Mouse (Mus musculus): ENCODE results near the gene Nbr1. TPM values are rescaled to one million over a fixed set of nuclear protein-coding genes. Genes with fewer than 3 reads are reported as not detected.
A peak's percentile ranks its signal among the peaks of the same experiment; 100 is the strongest.
"Not testable (repeated sequence)": the region's sequence is repeated elsewhere in the genome, so short reads cannot be mapped to it uniquely, and the experiment has no call there.

Nbr1 gene
- polyA plus RNA-seq, 1 experiment from 2014 or later, result 98.4 TPM

- Histone ChIP-seq H3K4me2 (ENCODE audit: low read length) (no peak overlapping the region), H3K9me3 (replicated peaks; ENCODE audit: control insufficient read depth, low read length, poor library complexity, severe bottlenecking) (no peaks in the 10 kb centered on the region), H3K27ac (ENCODE audit: low read length) (no peak overlapping the region), H3K36me3 (ENCODE audit: control insufficient read depth, insufficient read depth, low read length) (0 out of 2 replicates have a peak, but pooled peaks cover 4% of the 10 kb centered on the region), H3K4me3 (ENCODE audit: low read depth, low read length) (no peak overlapping the region), H3K9ac (ENCODE audit: low read depth, low read length) (no peak overlapping the region), H3K4me1 (ENCODE audit: control insufficient read depth, insufficient read depth, low read length) (no peaks in the 10 kb centered on the region), H3K27me3 (ENCODE audit: control insufficient read depth, insufficient read depth, low read depth, low read length) (no peaks in the 10 kb centered on the region)
- no peak for ATAC-seq
- 77% methylated on average over 12 of the region's 12 CpGs for WGBS
Measured at GRCm38 (mm10) chr11:101589989-101590624, 38.2 kb downstream of the Nbr1 start.

DNA sequence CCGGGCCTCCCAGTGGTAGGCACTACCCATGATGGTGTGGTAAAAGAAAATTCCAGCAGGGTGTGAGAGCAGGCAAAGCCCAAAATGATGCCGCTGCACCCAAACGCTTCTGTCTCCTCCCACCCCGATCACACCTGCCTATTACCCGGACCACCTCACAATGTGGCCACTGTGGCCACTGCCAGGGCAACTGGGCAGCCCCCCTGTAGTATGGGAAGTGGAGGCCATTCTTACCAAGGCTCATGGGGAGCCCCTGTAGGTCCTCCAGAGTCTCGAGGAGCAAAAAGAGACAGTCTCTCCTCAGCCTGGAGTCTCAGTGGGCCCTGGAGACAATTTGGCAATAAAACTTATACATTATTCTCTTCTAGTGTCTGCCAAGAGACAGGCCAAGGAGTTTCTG lies 47.2 kb downstream of the Nbr1 start, which contains the start of gene Gm11634:
TSS of gene Gm11634 (minus strand) at position 101 of the 400 bp plus-strand sequence.
- H3K4me1 ChIP-seq (ENCODE audit: control insufficient read depth, insufficient read depth, low read length), result peaks cover under 1% of the 10 kb centered on the region; the same call in 1 of the 2 replicates

GRCm38 (mm10) chr11:101602491-101602890 lies 50.5 kb downstream of the Nbr1 start:
- 14% methylated on average over 3 of the region's 3 CpGs for WGBS
- peaks cover 5% of the 10 kb centered on the region; the same call in 1 of the 2 replicates for H3K4me1 ChIP-seq (ENCODE audit: control insufficient read depth, insufficient read depth, low read length)
- H3K27me3 ChIP-seq (ENCODE audit: control insufficient read depth, insufficient read depth, low read depth, low read length), result no peaks in the 10 kb centered on the region; the same call in 1 of the 2 replicates
- no peaks in the 10 kb centered on the region for H3K9me3 ChIP-seq (replicated peaks; ENCODE audit: control insufficient read depth, low read length, poor library complexity, severe bottlenecking)
- no peaks in the 10 kb centered on the region for H3K36me3 ChIP-seq (ENCODE audit: control insufficient read depth, insufficient read depth, low read length)
- H3K9ac ChIP-seq (ENCODE audit: low read depth, low read length), result no peak overlapping the region
- ATAC-seq, result no peak
- no peak overlapping the region for H3K4me2 ChIP-seq (ENCODE audit: low read length)
- no peak overlapping the region for H3K27ac ChIP-seq (ENCODE audit: low read length)
- H3K4me3 ChIP-seq (ENCODE audit: low read depth, low read length), result no peak overlapping the region

More for the DNA sequence above, 47.2 kb downstream of the Nbr1 start, which contains the start of gene Gm11634:
- no peaks in the 10 kb centered on the region; the same call in 1 of the 2 replicates for H3K27me3 ChIP-seq (ENCODE audit: control insufficient read depth, insufficient read depth, low read depth, low read length)
- H3K36me3 ChIP-seq (ENCODE audit: control insufficient read depth, insufficient read depth, low read length), result no peaks in the 10 kb centered on the region
- no peak within 1 kb of the TSS for H3K9ac ChIP-seq (ENCODE audit: low read depth, low read length)
- H3K4me2 ChIP-seq (ENCODE audit: low read length), result no peak within 1 kb of the TSS
- H3K9me3 ChIP-seq (replicated peaks; ENCODE audit: control insufficient read depth, low read length, poor library complexity, severe bottlenecking), result no peaks in the 10 kb centered on the region
- no peak within 1 kb of the TSS for H3K27ac ChIP-seq (ENCODE audit: low read length)
- no peak for ATAC-seq
- WGBS, result 86% methylated on average over 6 of the region's 6 CpGs
- H3K4me3 ChIP-seq (ENCODE audit: low read depth, low read length), result no peak within 1 kb of the TSS

DNA sequence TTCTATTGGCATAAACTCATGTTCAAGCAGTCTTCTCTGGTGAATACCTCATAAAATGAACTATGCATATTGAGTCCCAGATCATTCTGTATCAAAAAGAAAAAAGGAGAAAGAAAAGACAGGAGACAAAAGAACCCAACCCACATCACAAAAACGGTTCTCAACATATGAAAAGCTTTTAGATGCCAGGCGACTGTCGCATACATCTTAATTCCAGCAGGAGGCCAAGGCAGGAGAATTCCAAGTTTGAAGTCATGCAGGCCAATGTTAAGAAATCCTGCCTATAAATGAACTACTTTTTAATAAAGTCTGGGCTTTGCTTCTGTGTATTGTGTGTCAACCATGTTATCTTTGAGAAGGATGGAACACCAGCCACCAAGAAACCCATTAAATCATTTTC lies 52.2 kb downstream of the Nbr1 start:
- H3K9ac ChIP-seq (ENCODE audit: low read depth, low read length), result peak overlapping the region; percentile 45
- H3K4me1 ChIP-seq (ENCODE audit: control insufficient read depth, insufficient read depth, low read length), result peaks cover 5% of the 10 kb centered on the region; the same call in 1 of the 2 replicates
- no peaks in the 10 kb centered on the region; the same call in 1 of the 2 replicates for H3K27me3 ChIP-seq (ENCODE audit: control insufficient read depth, insufficient read depth, low read depth, low read length)
- H3K27ac ChIP-seq (ENCODE audit: low read length), result peak overlapping the region; percentile 60; the same call in 1 of the 2 replicates
- no peak for ATAC-seq
- no peaks in the 10 kb centered on the region for H3K9me3 ChIP-seq (replicated peaks; ENCODE audit: control insufficient read depth, low read length, poor library complexity, severe bottlenecking)
- WGBS, result 2% methylated on average over 3 of the region's 3 CpGs
- no peaks in the 10 kb centered on the region for H3K36me3 ChIP-seq (ENCODE audit: control insufficient read depth, insufficient read depth, low read length)
- H3K4me2 ChIP-seq (ENCODE audit: low read length), result peak overlapping the region; percentile 58
- peak overlapping the region; percentile 37 for H3K4me3 ChIP-seq (ENCODE audit: low read depth, low read length)

GRCm38 (mm10) chr11:101604531-101605453 lies 52.8 kb downstream of the Nbr1 start:
- not testable (repeated sequence) for H3K9me3 ChIP-seq (replicated peaks; ENCODE audit: control insufficient read depth, low read length, poor library complexity, severe bottlenecking); H3K27me3 ChIP-seq (ENCODE audit: control insufficient read depth, insufficient read depth, low read depth, low read length); H3K4me1 ChIP-seq (ENCODE audit: control insufficient read depth, insufficient read depth, low read length); ATAC-seq; H3K36me3 ChIP-seq (ENCODE audit: control insufficient read depth, insufficient read depth, low read length)
- H3K9ac ChIP-seq (ENCODE audit: low read depth, low read length), result peak overlapping the region; percentile 45
- peak overlapping the region; percentile 58 for H3K4me2 ChIP-seq (ENCODE audit: low read length)
- H3K4me3 ChIP-seq (ENCODE audit: low read depth, low read length), result peak overlapping the region; percentile 37
- peak overlapping the region; percentile 60; the same call in 1 of the 2 replicates for H3K27ac ChIP-seq (ENCODE audit: low read length)
- WGBS, result 3% methylated on average over 29 of the region's 30 CpGs

GRCm38 (mm10) chr11:101607134-101607533 lies 55.2 kb downstream of the Nbr1 start:
- H3K27me3 ChIP-seq (ENCODE audit: control insufficient read depth, insufficient read depth, low read depth, low read length); ATAC-seq; H3K9ac ChIP-seq (ENCODE audit: low read depth, low read length); H3K27ac ChIP-seq (ENCODE audit: low read length); H3K4me1 ChIP-seq (ENCODE audit: control insufficient read depth, insufficient read depth, low read length); H3K4me3 ChIP-seq (ENCODE audit: low read depth, low read length); H3K36me3 ChIP-seq (ENCODE audit: control insufficient read depth, insufficient read depth, low read length); H3K4me2 ChIP-seq (ENCODE audit: low read length); H3K9me3 ChIP-seq (replicated peaks; ENCODE audit: control insufficient read depth, low read length, poor library complexity, severe bottlenecking): not testable (repeated sequence)
- 86% methylated on average over 4 of the region's 4 CpGs for WGBS

- WGBS, result 49% methylated on average over 11 of the region's 11 CpGs
- Histone ChIP-seq H3K27ac (ENCODE audit: low read length) (no peak overlapping the region), H3K9ac (ENCODE audit: low read depth, low read length) (no peak overlapping the region), H3K36me3 (ENCODE audit: control insufficient read depth, insufficient read depth, low read length) (no peaks in the 10 kb centered on the region), H3K4me1 (ENCODE audit: control insufficient read depth, insufficient read depth, low read length) (no peaks in the 10 kb centered on the region), H3K4me2 (ENCODE audit: low read length) (no peak overlapping the region), H3K27me3 (ENCODE audit: control insufficient read depth, insufficient read depth, low read depth, low read length) (no peaks in the 10 kb centered on the region), H3K9me3 (replicated peaks; ENCODE audit: control insufficient read depth, low read length, poor library complexity, severe bottlenecking) (no peaks in the 10 kb centered on the region), H3K4me3 (ENCODE audit: low read depth, low read length) (no peak overlapping the region)
- no peak for ATAC-seq
Measured at GRCm38 (mm10) chr11:101610445-101610844, 58.5 kb downstream of the Nbr1 start.

- no peaks in the 10 kb centered on the region for H3K36me3 ChIP-seq (ENCODE audit: control insufficient read depth, insufficient read depth, low read length)
- H3K27me3 ChIP-seq (ENCODE audit: control insufficient read depth, insufficient read depth, low read depth, low read length), result no peaks in the 10 kb centered on the region
- peaks cover 17% of the 10 kb centered on the region for H3K4me1 ChIP-seq (ENCODE audit: control insufficient read depth, insufficient read depth, low read length)
- ATAC-seq, result no peak
- no peak overlapping the region for H3K9ac ChIP-seq (ENCODE audit: low read depth, low read length)
- 75% methylated on average over 6 of the region's 6 CpGs for WGBS
- no peak overlapping the region for H3K27ac ChIP-seq (ENCODE audit: low read length)
- no peak overlapping the region for H3K4me3 ChIP-seq (ENCODE audit: low read depth, low read length)
- H3K4me2 ChIP-seq (ENCODE audit: low read length), result no peak overlapping the region
- no peaks in the 10 kb centered on the region for H3K9me3 ChIP-seq (replicated peaks; ENCODE audit: control insufficient read depth, low read length, poor library complexity, severe bottlenecking)
Measured at GRCm38 (mm10) chr11:101613596-101613995, 61.6 kb downstream of the Nbr1 start.

DNA sequence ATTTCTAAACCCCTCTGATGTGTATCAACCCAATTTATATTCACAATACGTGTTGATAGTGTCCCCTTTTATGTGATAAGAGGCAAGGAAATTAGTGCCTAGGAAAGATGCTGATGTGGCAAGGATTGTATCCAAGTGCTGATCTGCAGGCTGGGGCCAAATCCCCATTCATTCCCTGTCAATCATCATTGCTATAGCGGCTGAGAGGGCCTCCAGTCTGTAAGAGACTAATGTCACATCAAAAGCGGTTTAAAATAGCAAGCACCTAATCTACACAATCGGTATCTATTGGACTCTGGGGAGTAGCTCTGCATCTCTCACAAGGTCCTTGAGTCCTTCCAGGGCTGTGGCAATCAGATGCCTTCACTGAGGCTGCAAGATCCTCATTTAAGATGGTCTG lies 62.2 kb downstream of the Nbr1 start:
- Histone ChIP-seq H3K27me3 (ENCODE audit: control insufficient read depth, insufficient read depth, low read depth, low read length) (no peaks in the 10 kb centered on the region), H3K27ac (ENCODE audit: low read length) (no peak overlapping the region), H3K4me3 (ENCODE audit: low read depth, low read length) (no peak overlapping the region), H3K9ac (ENCODE audit: low read depth, low read length) (no peak overlapping the region), H3K9me3 (replicated peaks; ENCODE audit: control insufficient read depth, low read length, poor library complexity, severe bottlenecking) (no peaks in the 10 kb centered on the region), H3K36me3 (ENCODE audit: control insufficient read depth, insufficient read depth, low read length) (no peaks in the 10 kb centered on the region), H3K4me2 (ENCODE audit: low read length) (no peak overlapping the region), H3K4me1 (ENCODE audit: control insufficient read depth, insufficient read depth, low read length) (peaks cover 17% of the 10 kb centered on the region)
- WGBS, result 25% methylated on average over 4 of the region's 4 CpGs
- no peak for ATAC-seq

All from midbrain, embryonic 16.5 days (tissue).